Mouse (Mus musculus) liver, embryonic 15.5 days (tissue): ENCODE measurements around the gene Cldn20. TPM values are rescaled to one million over a fixed set of nuclear protein-coding genes. Genes with fewer than 3 reads are reported as not detected.

ENCODE experiments used
- ATAC-seq: fragments of 200-750 bp; cut with Nextera tagmentation; 2 replicates; pipeline ENCODE4 v1.8.0; 2017; ENCODE audit warnings: moderate number of reproducible peaks, mild to moderate bottlenecking, moderate library complexity; ENCODE audit not compliant: insufficient read depth
- H3K27ac ChIP-seq: fragments of 300-500 bp; sonication (generic); replicated peaks from 2 replicates; pipeline ENCODE4 v1.5.1; 2015; ENCODE audit warnings: mild to moderate bottlenecking, inconsistent platforms
- H3K27me3 ChIP-seq: fragments of 300-500 bp; sonication (generic); 2 replicates; pipeline ENCODE4 v1.6.1; 2015; ENCODE audit warnings: mild to moderate bottlenecking, inconsistent platforms
- H3K36me3 ChIP-seq: fragments of 300-500 bp; sonication (generic); replicated peaks from 2 replicates; pipeline ENCODE4 v1.6.1; 2015; ENCODE audit warnings: moderate library complexity, mild to moderate bottlenecking, inconsistent platforms
- H3K4me1 ChIP-seq: fragments of 300-500 bp; sonication (generic); replicated peaks from 2 replicates; pipeline ENCODE4 v1.6.1; 2015; ENCODE audit warnings: inconsistent platforms
- H3K4me2 ChIP-seq: fragments of 300-500 bp; sonication (generic); 2 replicates; pipeline ENCODE4 v1.6.1; 2015; ENCODE audit warnings: moderate library complexity, mild to moderate bottlenecking, inconsistent platforms
- H3K4me3 ChIP-seq: fragments of 300-500 bp; sonication (generic); replicated peaks from 2 replicates; pipeline ENCODE4 v1.5.1; 2015; ENCODE audit warnings: mild to moderate bottlenecking, inconsistent platforms
- H3K9ac ChIP-seq: fragments of 300-500 bp; sonication (generic); 2 replicates; pipeline ENCODE4 v1.6.1; 2015; ENCODE audit warnings: moderate library complexity, mild to moderate bottlenecking, inconsistent platforms
- H3K9me3 ChIP-seq: fragments of 300-500 bp; sonication (generic); replicated peaks from 2 replicates; pipeline ENCODE4 v1.6.1; 2016; ENCODE audit warnings: inconsistent platforms
- WGBS: fragments of 180-500 bp; shearing (Covaris S2); methylation state at CpG from one replicate; pipeline ENCODE4 v1.1.7; 2015; ENCODE audit warnings: mixed read lengths; ENCODE audit not compliant: insufficient replicate concordance; 5-methylcytosine and 5-hydroxymethylcytosine counted together
- polyA plus RNA-seq: library from polyadenylated mRNA; unstranded; fragments of >200 nt; fragmentation: Nextera tagmentation; extraction: Ambion mirVana; gene quantifications from 2 replicates; pipeline ENCODE4 v1.2.1, GENCODE M21; 2015

The Cldn20 gene
- polyA plus RNA-seq, 1 experiment from 2014 or later, result not detected

DNA sequence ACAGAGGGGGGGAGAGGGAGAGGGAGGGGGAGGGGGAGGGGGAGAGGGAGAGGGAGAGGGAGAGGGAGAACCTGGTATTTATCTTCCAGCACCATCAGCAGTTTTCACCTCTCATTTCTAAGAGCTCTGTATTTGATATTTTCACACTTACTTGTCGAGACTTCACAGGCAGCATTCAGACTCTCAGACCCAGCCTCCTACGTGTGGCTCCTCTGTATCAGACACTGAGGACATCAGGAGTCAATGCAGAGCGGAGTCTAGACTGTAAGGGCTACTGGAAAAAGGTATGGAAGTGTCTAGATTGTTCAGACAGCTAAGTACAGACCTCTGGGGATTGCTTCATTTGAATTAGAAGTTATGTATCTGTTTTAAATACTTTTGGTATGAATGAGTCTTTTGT is 2.8 kb upstream of the Cldn20 start:
- Histone ChIP-seq H3K4me1 (peaks cover 19% of the 10 kb centered on the region), H3K36me3 (0 out of 2 replicates have a peak, but pooled peaks cover 8% of the 10 kb centered on the region), H3K4me3 (no peak overlapping the region), H3K4me2 (no peak overlapping the region), H3K27ac (0 out of 2 replicates have a peak overlapping the region, but pooled peaks have one; percentile 33), H3K9ac (no peak overlapping the region), H3K9me3 (no peaks in the 10 kb centered on the region), H3K27me3 (no peaks in the 10 kb centered on the region)
- peak; percentile 70 for ATAC-seq
- WGBS, result 34% methylated on average over 3 of the region's 3 CpGs

DNA sequence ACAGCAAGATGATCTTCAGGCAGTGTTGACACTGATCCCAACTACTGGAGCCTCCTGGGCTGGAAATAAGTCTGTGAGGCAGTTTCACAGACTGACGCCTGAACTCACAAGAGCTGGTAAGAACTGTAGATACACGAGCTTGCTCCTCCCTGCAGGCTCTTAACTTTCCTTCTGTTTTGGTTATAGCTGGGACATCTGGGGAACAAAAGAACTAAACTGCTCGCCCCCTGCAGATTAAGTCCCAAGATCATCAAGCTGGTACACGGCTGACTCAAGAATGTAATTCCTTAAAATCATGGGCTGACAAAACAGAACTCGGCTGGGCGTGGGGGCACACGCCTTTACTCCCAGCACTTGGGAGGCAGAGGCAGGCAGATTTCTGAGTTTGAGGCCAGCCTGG is 1.8 kb upstream of the Cldn20 start:
- no peaks in the 10 kb centered on the region for H3K27me3 ChIP-seq
- ATAC-seq, result no peak
- H3K9me3 ChIP-seq, result no peaks in the 10 kb centered on the region
- H3K27ac ChIP-seq, result no peak overlapping the region
- H3K4me1 ChIP-seq, result peaks cover 19% of the 10 kb centered on the region
- peaks cover 17% of the 10 kb centered on the region; the same call in 1 of the 2 replicates for H3K36me3 ChIP-seq
- H3K4me2 ChIP-seq, result no peak overlapping the region
- H3K4me3 ChIP-seq, result no peak overlapping the region
- WGBS, result 69% methylated on average over 7 of the region's 7 CpGs
- H3K9ac ChIP-seq, result no peak overlapping the region

GRCm38 (mm10) chr17:3531641-3532040 is 713 bp upstream of the Cldn20 start:
- Histone ChIP-seq H3K27ac (no peak overlapping the region), H3K9me3 (no peaks in the 10 kb centered on the region), H3K36me3 (peaks cover 18% of the 10 kb centered on the region; the same call in 1 of the 2 replicates), H3K4me2 (no peak overlapping the region), H3K9ac (no peak overlapping the region), H3K27me3 (no peaks in the 10 kb centered on the region), H3K4me1 (peaks cover 19% of the 10 kb centered on the region), H3K4me3 (no peak overlapping the region)
- ATAC-seq, result no peak
- 68% methylated on average over 1 of the region's 1 CpGs for WGBS

GRCm38 (mm10) chr17:3533425-3533824 is 1.1 kb downstream of the Cldn20 start:
- 29% methylated on average over 1 of the region's 1 CpGs for WGBS

GRCm38 (mm10) chr17:3540304-3540703 is 8.0 kb downstream of the Cldn20 start:
- Histone ChIP-seq H3K27ac (no peak overlapping the region), H3K4me3 (no peak overlapping the region), H3K36me3 (peaks cover 20% of the 10 kb centered on the region), H3K9me3 (no peaks in the 10 kb centered on the region), H3K27me3 (no peaks in the 10 kb centered on the region), H3K9ac (no peak overlapping the region), H3K4me2 (no peak overlapping the region), H3K4me1 (no peaks in the 10 kb centered on the region)
- WGBS, result 75% methylated on average over 2 of the region's 2 CpGs
- ATAC-seq, result no peak

More at GRCm38 (mm10) chr17:3533425-3533824, 1.1 kb downstream of the Cldn20 start:
- peaks cover 1% of the 10 kb centered on the region for H3K4me1 ChIP-seq
- no peak overlapping the region for H3K27ac ChIP-seq
- ATAC-seq, result no peak
- H3K36me3 ChIP-seq, result peaks cover 18% of the 10 kb centered on the region
- H3K9me3 ChIP-seq, result no peaks in the 10 kb centered on the region
- H3K4me2 ChIP-seq, result no peak overlapping the region
- no peak overlapping the region for H3K4me3 ChIP-seq
- no peaks in the 10 kb centered on the region for H3K27me3 ChIP-seq
- no peak overlapping the region for H3K9ac ChIP-seq

DNA sequence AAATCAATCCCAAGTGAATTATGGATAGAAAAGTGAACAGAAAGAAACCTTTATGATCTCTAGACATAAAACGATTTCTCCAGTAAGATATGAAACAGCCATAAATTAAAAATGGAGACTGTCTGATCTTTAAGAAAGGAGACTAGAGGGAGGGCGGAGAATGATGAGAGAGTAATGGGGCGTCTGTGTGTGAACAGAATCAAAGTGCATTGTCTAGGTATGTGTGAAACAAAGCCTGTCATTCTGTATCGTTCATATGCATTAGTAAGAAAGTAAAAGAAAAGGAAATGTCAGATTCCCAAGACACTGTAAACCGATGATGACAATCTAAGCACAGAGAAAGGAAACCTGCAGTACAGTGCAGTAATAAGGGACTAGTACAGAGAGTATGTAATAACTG is 8.7 kb downstream of the Cldn20 start:
- Histone ChIP-seq H3K27me3 (no peaks in the 10 kb centered on the region), H3K9ac (no peak overlapping the region), H3K27ac (no peak overlapping the region), H3K4me2 (no peak overlapping the region), H3K9me3 (no peaks in the 10 kb centered on the region), H3K4me1 (no peaks in the 10 kb centered on the region), H3K4me3 (no peak overlapping the region), H3K36me3 (peaks cover 16% of the 10 kb centered on the region)
- 64% methylated on average over 5 of the region's 5 CpGs for WGBS
- ATAC-seq, result no peak

DNA sequence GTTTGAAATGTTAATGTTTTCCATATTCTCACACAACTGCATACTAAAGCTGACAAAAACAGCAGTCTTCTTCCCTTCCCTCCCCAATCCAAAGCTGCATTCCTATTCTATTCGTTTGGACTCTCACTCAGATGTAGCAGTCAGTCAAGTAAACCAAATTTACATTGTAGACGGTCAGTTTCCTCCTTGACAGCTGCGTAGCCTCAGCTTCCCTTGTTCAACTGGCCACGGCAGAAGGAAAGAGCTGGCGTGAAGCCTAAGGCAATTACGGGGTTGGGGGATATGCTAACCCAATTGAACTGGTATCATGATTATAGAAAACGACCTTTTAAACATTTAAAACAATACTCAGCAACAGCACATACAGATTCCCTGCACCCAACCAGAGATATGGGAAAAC is 15.4 kb downstream of the Cldn20 start:
- ATAC-seq, result no peak
- no peak overlapping the region for H3K4me2 ChIP-seq
- no peaks in the 10 kb centered on the region for H3K27me3 ChIP-seq
- H3K27ac ChIP-seq, result no peak overlapping the region
- 58% methylated on average over 7 of the region's 7 CpGs for WGBS
- H3K4me1 ChIP-seq, result no peaks in the 10 kb centered on the region
- H3K36me3 ChIP-seq, result peaks cover 3% of the 10 kb centered on the region
- no peak overlapping the region for H3K4me3 ChIP-seq
- no peak overlapping the region for H3K9ac ChIP-seq
- no peaks in the 10 kb centered on the region for H3K9me3 ChIP-seq

- peak overlapping the region; percentile 84 for H3K4me3 ChIP-seq
- H3K27me3 ChIP-seq, result no peaks in the 10 kb centered on the region
- H3K4me1 ChIP-seq, result peaks cover 24% of the 10 kb centered on the region
- ATAC-seq, result no peak
- 27% methylated on average over 1 of the region's 1 CpGs for WGBS
- peak overlapping the region; percentile 87; the same call in 1 of the 2 replicates for H3K27ac ChIP-seq
- H3K9ac ChIP-seq, result no peak overlapping the region; the same call in 1 of the 2 replicates
- H3K9me3 ChIP-seq, result no peaks in the 10 kb centered on the region
- H3K36me3 ChIP-seq, result no peaks in the 10 kb centered on the region
- peak overlapping the region; percentile 88 for H3K4me2 ChIP-seq
Observed at GRCm38 (mm10) chr17:3556251-3556650, 23.9 kb downstream of the Cldn20 start.

- H3K9me3 ChIP-seq, result no peaks in the 10 kb centered on the region
Observed at GRCm38 (mm10) chr17:3557331-3558311, 25.3 kb downstream of the Cldn20 start, which contains the start of gene Tfb1m. Tfb1m (minus strand) TSS chr17:3557781.

GRCm38 (mm10) chr17:3558356-3558870 is 26.1 kb downstream of the Cldn20 start:
- peak overlapping the region; percentile 88 for H3K4me2 ChIP-seq
- peak overlapping the region; percentile 73 for H3K27ac ChIP-seq
- no peak for ATAC-seq
- H3K36me3 ChIP-seq, result no peaks in the 10 kb centered on the region
- H3K4me1 ChIP-seq, result peaks cover 24% of the 10 kb centered on the region
- no peaks in the 10 kb centered on the region for H3K9me3 ChIP-seq
- peak overlapping the region; percentile 48 for H3K9ac ChIP-seq
- H3K4me3 ChIP-seq, result peak overlapping the region; percentile 84
- H3K27me3 ChIP-seq, result no peaks in the 10 kb centered on the region
- 74% methylated on average over 9 of the region's 9 CpGs for WGBS

More at GRCm38 (mm10) chr17:3557331-3558311, 25.3 kb downstream of the Cldn20 start, which contains the start of gene Tfb1m:
- ATAC-seq, result peak; percentile 100
- WGBS, result under 1% methylated on average over 60 of the region's 60 CpGs
- H3K4me3 ChIP-seq, result peak within 1 kb of the TSS; percentile 84
- H3K4me2 ChIP-seq, result peak within 1 kb of the TSS; percentile 88
- H3K27me3 ChIP-seq, result no peaks in the 10 kb centered on the region
- peak within 1 kb of the TSS; percentile 61 for H3K9ac ChIP-seq
- H3K4me1 ChIP-seq, result peaks cover 24% of the 10 kb centered on the region
- H3K27ac ChIP-seq, result peak within 1 kb of the TSS; percentile 87
- H3K36me3 ChIP-seq, result no peaks in the 10 kb centered on the region

- no peak for ATAC-seq
- H3K27ac ChIP-seq, result no peak overlapping the region
- H3K4me3 ChIP-seq, result no peak overlapping the region
- 39% methylated on average over 3 of the region's 3 CpGs for WGBS
- no peaks in the 10 kb centered on the region for H3K36me3 ChIP-seq
- no peak overlapping the region for H3K9ac ChIP-seq
- peaks cover 24% of the 10 kb centered on the region for H3K4me1 ChIP-seq
- no peak overlapping the region for H3K4me2 ChIP-seq
- no peaks in the 10 kb centered on the region for H3K27me3 ChIP-seq
- no peaks in the 10 kb centered on the region for H3K9me3 ChIP-seq
Observed at GRCm38 (mm10) chr17:3560534-3560933, 28.2 kb downstream of the Cldn20 start.
